Mouse (Mus musculus): ENCODE measurements at regions not wholly inside any gene's neighbourhood (a gene's known extent, or its start where the extent isn't known, plus 50 kb on each side); places are given as distances from the start of the nearest gene placed in this dataset.

- in situ Hi-C loops (cut with MboI; ENCODE audit: low sequenced_read_pairs in 2 of 2, unreplicated experiment in 2 of 2) = no loop called here
- DNase-seq (ENCODE audit: low read depth, low spot score) = no peak
- Histone ChIP-seq H3K9ac (ENCODE audit: insufficient read depth, low read depth, low read length, poor library complexity, severe bottlenecking) (no peak overlapping the region), H3K4me1 (ENCODE audit: control insufficient read depth in 2 of 2, insufficient read depth in 2 of 2, low read length in 2 of 2, poor library complexity in 1 of 2) (no peaks in the 10 kb centered on the region), H3K27ac (ENCODE audit: insufficient read depth, low read depth, low read length, poor library complexity, severe bottlenecking) (no peak overlapping the region), H3K36me3 (ENCODE audit: control insufficient read depth, insufficient read depth, low read length, poor library complexity, severe bottlenecking) (no peaks in the 10 kb centered on the region), H3K9me3 (ENCODE audit: control insufficient read depth, insufficient read depth, low read depth, low read length) (no peaks in the 10 kb centered on the region), H3K4me3 (ENCODE audit: insufficient read depth in 1 of 2, low read depth in 1 of 2, low read length in 2 of 2, poor library complexity in 1 of 2, severe bottlenecking in 1 of 2) (no peak overlapping the region)
- TF ChIP-seq CHD2 (IDR thresholded peaks at IDR 0.05; ENCODE audit: low read depth, low read length) = no peak
- no peak for TF ChIP-seq HCFC1 (IDR thresholded peaks at IDR 0.05; ENCODE audit: borderline replicate concordance, insufficient read depth, low read length)
- TF ChIP-seq ZC3H11A (IDR thresholded peaks at IDR 0.05; ENCODE audit: borderline replicate concordance, low read depth, low read length) = no peak
- TF ChIP-seq ZNF384 (IDR thresholded peaks at IDR 0.05; ENCODE audit: low read depth, low read length) = no peak
- TF ChIP-seq MAFK (IDR thresholded peaks at IDR 0.05; ENCODE audit: insufficient read depth, low read depth, low read length) = no peak
These were observed 492.9 kb downstream of the Cenpc1 start for GRCm38 (mm10) chr5:85572531-85572930.

- Histone ChIP-seq H3K9me3 (ENCODE audit: control insufficient read depth, insufficient read depth, low read depth, low read length) (no peaks in the 10 kb centered on the region), H3K36me3 (ENCODE audit: control insufficient read depth, insufficient read depth, low read length, poor library complexity, severe bottlenecking) (no peaks in the 10 kb centered on the region), H3K27ac (ENCODE audit: insufficient read depth, low read depth, low read length, poor library complexity, severe bottlenecking) (no peak overlapping the region), H3K4me3 (ENCODE audit: insufficient read depth in 1 of 2, low read depth in 1 of 2, low read length in 2 of 2, poor library complexity in 1 of 2, severe bottlenecking in 1 of 2) (no peak overlapping the region), H3K4me1 (ENCODE audit: control insufficient read depth in 2 of 2, insufficient read depth in 2 of 2, low read length in 2 of 2, poor library complexity in 1 of 2) (no peaks in the 10 kb centered on the region), H3K9ac (ENCODE audit: insufficient read depth, low read depth, low read length, poor library complexity, severe bottlenecking) (no peak overlapping the region)
- in situ Hi-C loops (cut with MboI; ENCODE audit: low sequenced_read_pairs in 2 of 2, unreplicated experiment in 2 of 2) = no loop called here
- TF ChIP-seq HCFC1 (IDR thresholded peaks at IDR 0.05; ENCODE audit: borderline replicate concordance, insufficient read depth, low read length) = no peak
- TF ChIP-seq ZNF384 (IDR thresholded peaks at IDR 0.05; ENCODE audit: low read depth, low read length) = no peak
- no peak for TF ChIP-seq CHD2 (IDR thresholded peaks at IDR 0.05; ENCODE audit: low read depth, low read length)
- TF ChIP-seq ZC3H11A (IDR thresholded peaks at IDR 0.05; ENCODE audit: borderline replicate concordance, low read depth, low read length) = no peak
- no peak for TF ChIP-seq MAFK (IDR thresholded peaks at IDR 0.05; ENCODE audit: insufficient read depth, low read depth, low read length)
- no peak for DNase-seq (ENCODE audit: low read depth, low spot score)
These were observed 493.4 kb downstream of the Cenpc1 start for GRCm38 (mm10) chr5:85571967-85572366.

GRCm38 (mm10) chr5:85571381-85571780 lies 494.0 kb downstream of the Cenpc1 start:
- H3K9me3 ChIP-seq (ENCODE audit: control insufficient read depth, insufficient read depth, low read depth, low read length) = no peaks in the 10 kb centered on the region
- TF ChIP-seq ZNF384 (IDR thresholded peaks at IDR 0.05; ENCODE audit: low read depth, low read length) = no peak
- TF ChIP-seq CHD2 (IDR thresholded peaks at IDR 0.05; ENCODE audit: low read depth, low read length) = no peak
- no peak for TF ChIP-seq HCFC1 (IDR thresholded peaks at IDR 0.05; ENCODE audit: borderline replicate concordance, insufficient read depth, low read length)
- no peak for TF ChIP-seq ZC3H11A (IDR thresholded peaks at IDR 0.05; ENCODE audit: borderline replicate concordance, low read depth, low read length)
- TF ChIP-seq MAFK (IDR thresholded peaks at IDR 0.05; ENCODE audit: insufficient read depth, low read depth, low read length) = no peak
- no peak overlapping the region for H3K27ac ChIP-seq (ENCODE audit: insufficient read depth, low read depth, low read length, poor library complexity, severe bottlenecking)
- no peak overlapping the region for H3K4me3 ChIP-seq (ENCODE audit: insufficient read depth in 1 of 2, low read depth in 1 of 2, low read length in 2 of 2, poor library complexity in 1 of 2, severe bottlenecking in 1 of 2)
- no peak overlapping the region for H3K9ac ChIP-seq (ENCODE audit: insufficient read depth, low read depth, low read length, poor library complexity, severe bottlenecking)
- H3K4me1 ChIP-seq (ENCODE audit: control insufficient read depth in 2 of 2, insufficient read depth in 2 of 2, low read length in 2 of 2, poor library complexity in 1 of 2) = no peaks in the 10 kb centered on the region
- in situ Hi-C loops (cut with MboI; ENCODE audit: low sequenced_read_pairs in 2 of 2, unreplicated experiment in 2 of 2) = no loop called here
- no peak for DNase-seq (ENCODE audit: low read depth, low spot score)
- no peaks in the 10 kb centered on the region for H3K36me3 ChIP-seq (ENCODE audit: control insufficient read depth, insufficient read depth, low read length, poor library complexity, severe bottlenecking)

DNA sequence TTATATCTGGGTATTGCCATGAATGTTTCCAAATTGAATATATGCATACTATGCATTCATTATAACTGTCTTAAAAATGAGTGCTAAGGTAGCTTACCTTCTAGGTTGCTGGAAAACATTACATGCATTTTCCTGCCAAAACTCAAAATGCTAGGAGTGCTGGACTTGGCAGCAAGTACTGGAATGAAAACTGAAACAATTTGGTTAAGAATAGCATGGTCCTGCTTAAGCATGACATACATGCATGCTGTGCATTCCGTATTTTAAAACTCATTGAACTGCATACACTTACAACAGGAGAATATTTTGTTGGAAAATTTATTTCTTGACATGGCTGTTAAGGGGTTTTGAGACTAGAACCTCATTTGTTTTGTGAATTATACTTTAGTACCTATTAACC lies 529.1 kb downstream of the Cenpc1 start:
- TF ChIP-seq MAFK (IDR thresholded peaks at IDR 0.05; ENCODE audit: insufficient read depth, low read depth, low read length) (no peak), CHD2 (IDR thresholded peaks at IDR 0.05; ENCODE audit: low read depth, low read length) (no peak), ZC3H11A (IDR thresholded peaks at IDR 0.05; ENCODE audit: borderline replicate concordance, low read depth, low read length) (no peak), HCFC1 (IDR thresholded peaks at IDR 0.05; ENCODE audit: borderline replicate concordance, insufficient read depth, low read length) (no peak), ZNF384 (IDR thresholded peaks at IDR 0.05; ENCODE audit: low read depth, low read length) (no peak)
- Histone ChIP-seq H3K27ac (ENCODE audit: insufficient read depth, low read depth, low read length, poor library complexity, severe bottlenecking) (no peak overlapping the region), H3K4me1 (ENCODE audit: control insufficient read depth in 2 of 2, insufficient read depth in 2 of 2, low read length in 2 of 2, poor library complexity in 1 of 2) (no peaks in the 10 kb centered on the region), H3K9ac (ENCODE audit: insufficient read depth, low read depth, low read length, poor library complexity, severe bottlenecking) (no peak overlapping the region), H3K36me3 (ENCODE audit: control insufficient read depth, insufficient read depth, low read length, poor library complexity, severe bottlenecking) (no peaks in the 10 kb centered on the region), H3K4me3 (ENCODE audit: insufficient read depth in 1 of 2, low read depth in 1 of 2, low read length in 2 of 2, poor library complexity in 1 of 2, severe bottlenecking in 1 of 2) (no peak overlapping the region), H3K9me3 (ENCODE audit: control insufficient read depth, insufficient read depth, low read depth, low read length) (no peaks in the 10 kb centered on the region)
- no peak for DNase-seq (ENCODE audit: low read depth, low spot score)
- in situ Hi-C loops (cut with MboI; ENCODE audit: low sequenced_read_pairs in 2 of 2, unreplicated experiment in 2 of 2) = no loop called here
